Mouse (Mus musculus) B cell, adult 62 days (primary cell): ENCODE results near the gene Hadhb. TPM values are rescaled to one million over a fixed set of nuclear protein-coding genes. Genes with fewer than 3 reads are reported as not detected.

Experiments
- total RNA-seq: library from RNA; stranded (reverse); gene quantifications from 4 replicates; pipeline ENCODE4 v1.2.4, GENCODE M21; 2023

The Hadhb gene
- total RNA-seq, result 88.6 to 93.8 TPM (median 91.7 TPM) in 4 replicates

DNA sequence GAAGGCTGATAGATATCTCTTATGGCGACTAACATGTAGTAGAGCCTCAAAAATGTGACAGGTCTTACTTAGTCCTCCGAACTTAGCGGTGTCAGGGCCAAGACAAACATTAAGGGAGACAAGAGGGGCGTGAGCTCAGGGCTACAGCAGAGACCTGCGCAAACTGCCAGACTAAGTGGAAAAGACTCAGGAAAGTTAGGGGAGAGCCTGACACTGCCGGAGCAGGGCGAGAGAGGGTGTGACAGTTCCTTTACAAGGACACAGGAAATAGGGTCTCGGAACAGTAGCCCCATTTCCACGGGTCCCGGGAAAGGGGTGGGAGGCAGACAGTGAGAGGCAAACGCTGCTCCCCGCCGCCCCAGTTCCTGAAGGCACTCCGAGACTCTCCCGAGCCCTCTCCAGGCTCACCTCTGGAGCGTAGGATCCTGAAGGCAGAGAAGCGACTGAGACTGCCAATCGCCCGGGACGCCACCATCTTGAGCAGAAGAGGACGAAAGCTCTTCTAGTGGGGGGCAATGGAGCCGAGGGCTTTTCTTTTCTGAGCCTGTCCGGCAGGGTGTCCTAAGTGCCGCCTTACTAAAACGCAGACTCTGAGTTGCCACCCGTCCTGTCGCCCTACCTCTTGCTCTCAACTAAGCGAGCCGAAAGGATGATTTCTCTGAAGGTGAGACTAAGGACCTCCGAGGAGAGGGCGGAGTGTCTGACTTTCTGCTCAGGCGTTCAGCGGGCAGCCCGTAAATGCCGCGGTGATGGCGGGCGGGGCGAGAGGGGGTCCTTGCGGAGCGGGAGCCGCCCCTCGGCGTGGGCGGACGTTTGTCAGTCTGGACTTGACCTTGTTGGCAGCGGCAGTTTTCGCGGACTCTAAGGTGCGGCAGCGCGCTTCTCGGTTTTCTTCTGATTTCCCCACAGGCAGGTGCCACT is at the start of gene Hadhb, which contains the start of gene Hadha:
Gene Hadhb, plus strand, starts transcription at position 775 of the 921 bp plus-strand sequence.
Gene Hadha, minus strand, starts transcription at position 689 of the 921 bp plus-strand sequence.

DNA sequence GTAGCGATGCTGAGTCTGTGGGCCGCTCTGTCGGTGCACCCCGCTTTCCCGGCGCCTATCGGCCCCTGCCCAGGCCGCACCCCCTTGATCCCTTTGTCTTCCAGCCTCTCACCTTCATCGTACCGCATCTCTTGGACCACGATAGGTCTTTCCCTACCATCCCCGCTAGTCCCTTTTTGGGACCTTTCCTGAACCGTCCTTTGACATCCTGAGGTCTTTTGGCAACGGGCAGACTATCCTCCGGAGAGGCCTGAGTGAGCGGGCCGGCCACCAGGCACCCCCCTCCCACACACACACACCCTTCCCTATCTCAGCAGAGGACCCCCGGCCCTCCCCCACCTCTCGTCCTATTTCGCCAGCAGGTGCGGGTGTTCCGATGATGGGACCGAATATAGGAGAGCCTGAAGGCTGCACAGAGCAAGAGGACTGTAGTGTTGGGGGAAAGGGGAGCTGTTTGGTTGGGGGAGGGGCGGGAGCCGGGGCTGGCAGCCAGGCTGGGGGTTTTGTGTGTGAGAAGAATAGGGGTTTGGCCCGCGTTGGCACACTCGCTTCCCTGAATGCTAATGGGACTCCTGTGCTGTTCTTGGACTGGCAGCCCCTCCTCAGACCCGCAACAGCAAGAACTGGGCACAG is 49.3 kb upstream of the Hadhb start, which contains the start of gene 3110082J24Rik:
Gene 3110082J24Rik, minus strand, starts transcription at position 419 of the 633 bp plus-strand sequence.

DNA sequence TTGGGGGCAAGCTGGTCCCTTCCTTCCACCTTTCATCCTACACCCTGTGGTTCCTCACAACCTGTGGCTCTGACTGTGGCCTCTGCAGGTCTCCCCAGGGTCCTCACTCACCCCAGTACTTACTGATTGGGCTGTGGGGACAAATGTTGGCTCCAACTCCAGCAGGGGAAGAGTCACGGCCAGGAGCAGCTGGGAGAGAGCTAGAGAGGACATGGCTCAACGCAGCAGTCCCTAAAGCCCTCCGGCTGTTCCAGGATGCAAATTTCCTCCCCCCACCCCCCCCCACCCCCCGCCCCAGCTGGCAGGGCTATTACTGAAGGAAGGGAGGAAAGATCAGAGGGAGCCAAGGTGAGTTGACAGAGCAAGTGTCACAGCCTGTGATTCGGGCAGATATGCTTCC is 50.4 kb downstream of the Hadhb start, which contains the start of gene Adgrf3:
Gene Adgrf3, minus strand, starts transcription at position 230 of the 400 bp plus-strand sequence.

DNA sequence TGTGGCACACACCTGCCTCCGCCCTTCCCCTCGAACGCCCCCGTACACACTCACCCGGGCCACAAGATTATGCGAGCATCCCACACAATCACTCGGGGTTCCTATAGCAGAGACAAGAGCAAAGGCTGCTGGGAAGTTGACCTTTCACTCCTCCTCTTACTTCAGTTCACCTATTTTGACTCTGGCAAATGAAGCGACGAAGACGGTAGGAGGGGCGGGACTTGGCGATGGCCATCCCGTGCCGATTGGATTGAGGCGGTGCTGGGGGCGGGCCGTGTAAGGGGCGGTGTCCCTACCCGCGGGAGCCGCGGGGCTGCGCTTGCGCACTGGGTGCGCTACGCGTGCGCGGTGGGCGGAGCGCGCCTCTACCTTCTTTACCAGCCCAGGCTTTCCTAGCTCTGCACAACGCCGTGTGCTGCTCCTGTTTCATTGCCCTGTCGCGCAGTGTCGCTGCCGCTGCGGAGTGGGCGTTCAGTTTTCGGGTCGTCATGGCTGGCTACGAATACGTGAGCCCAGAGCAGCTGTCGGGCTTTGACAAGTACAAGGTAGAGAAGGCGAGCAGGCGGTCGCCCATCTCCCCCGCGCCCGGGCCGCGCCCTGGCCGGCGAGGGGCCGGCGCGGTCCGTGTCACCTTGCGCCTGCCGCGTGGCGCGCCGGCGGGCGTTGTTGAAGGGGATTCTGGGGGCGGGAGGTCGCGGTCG is 77.4 kb downstream of the Hadhb start, which contains the start of gene Selenoi:
Gene Selenoi, plus strand, starts transcription at position 311 of the 701 bp plus-strand sequence.

Other genes starting within 250 kb of the Hadhb start
- not detected in 4 replicates for gene Il6, start 142.1 kb upstream of the Hadhb start, total RNA-seq
- gene Tyms, start 81.6 kb upstream of the Hadhb start, total RNA-seq, result 2.7 to 3.7 TPM (median 2.8 TPM) in 4 replicates
- not detected in 4 replicates for gene Garem2, start 50.1 kb upstream of the Hadhb start, total RNA-seq
- gene 3110082J24Rik, start 49.2 kb upstream of the Hadhb start, total RNA-seq, result not detected in 4 replicates
- 100 to 108 TPM (median 105 TPM) in 4 replicates for gene Hadha, start 86 bp upstream of the Hadhb start, total RNA-seq
- gene Adgrf3, start 50.5 kb downstream of the Hadhb start, total RNA-seq, result not detected in 4 replicates
- 16.6 to 24.3 TPM (median 18.8 TPM) in 4 replicates for gene Selenoi, start 77.3 kb downstream of the Hadhb start, total RNA-seq
- gene Drc1, start 126.1 kb downstream of the Hadhb start, total RNA-seq, result 0.38 TPM in 1 of 4 replicates, not detected in the others